Mouse (Mus musculus) erythroblast, embryonic 14.5 days (primary cell): ENCODE data around the gene Epb41.

ENCODE experiments used
- GATA1 ChIP-seq: IDR thresholded peaks from 2 replicates; pipeline ENCODE4 v1.6.1; 2012; ENCODE audit warnings: low read length, inconsistent platforms, mixed read lengths
- TAL1 ChIP-seq: IDR thresholded peaks from 3 replicates; pipeline ENCODE4 v1.6.1; 2012; ENCODE audit warnings: low read length, inconsistent platforms, mixed read lengths

GRCm38 (mm10) chr4:132121674-132122073 lies 46.6 kb upstream of the Epb41 start:
- no peak for TF ChIP-seq TAL1
- no peak for TF ChIP-seq GATA1
